Mouse (Mus musculus): Measurements from ENCODE around the gene Cadps.

The Cadps gene

GRCm38 (mm10) chr14:12344061-12344745, 478.7 kb downstream of the Cadps start:
- Histone ChIP-seq H3K36me3 (ENCODE audit: control insufficient read depth, insufficient read depth, low read length, poor library complexity, severe bottlenecking) (no peaks in the 10 kb centered on the region), H3K27me3 (ENCODE audit: control insufficient read depth, insufficient read depth, low read length, poor library complexity, severe bottlenecking) (0 out of 2 replicates have a peak, but pooled peaks cover 2% of the 10 kb centered on the region)
- no peak for DNase-seq (ENCODE audit: low read depth, low spot score)

GRCm38 (mm10) chr14:12343451-12343941, 479.4 kb downstream of the Cadps start:
- no peak for DNase-seq (ENCODE audit: low read depth, low spot score)
- no peaks in the 10 kb centered on the region for H3K36me3 ChIP-seq (ENCODE audit: control insufficient read depth, insufficient read depth, low read length, poor library complexity, severe bottlenecking)
- H3K27me3 ChIP-seq (ENCODE audit: control insufficient read depth, insufficient read depth, low read length, poor library complexity, severe bottlenecking): 0 out of 2 replicates have a peak, but pooled peaks cover 2% of the 10 kb centered on the region

- Histone ChIP-seq H3K27me3 (ENCODE audit: control insufficient read depth, insufficient read depth, low read length, poor library complexity, severe bottlenecking) (0 out of 2 replicates have a peak, but pooled peaks cover 2% of the 10 kb centered on the region), H3K36me3 (ENCODE audit: control insufficient read depth, insufficient read depth, low read length, poor library complexity, severe bottlenecking) (no peaks in the 10 kb centered on the region)
- no peak for DNase-seq (ENCODE audit: low read depth, low spot score)
Observed at GRCm38 (mm10) chr14:12342458-12343131, 480.3 kb downstream of the Cadps start.

DNA sequence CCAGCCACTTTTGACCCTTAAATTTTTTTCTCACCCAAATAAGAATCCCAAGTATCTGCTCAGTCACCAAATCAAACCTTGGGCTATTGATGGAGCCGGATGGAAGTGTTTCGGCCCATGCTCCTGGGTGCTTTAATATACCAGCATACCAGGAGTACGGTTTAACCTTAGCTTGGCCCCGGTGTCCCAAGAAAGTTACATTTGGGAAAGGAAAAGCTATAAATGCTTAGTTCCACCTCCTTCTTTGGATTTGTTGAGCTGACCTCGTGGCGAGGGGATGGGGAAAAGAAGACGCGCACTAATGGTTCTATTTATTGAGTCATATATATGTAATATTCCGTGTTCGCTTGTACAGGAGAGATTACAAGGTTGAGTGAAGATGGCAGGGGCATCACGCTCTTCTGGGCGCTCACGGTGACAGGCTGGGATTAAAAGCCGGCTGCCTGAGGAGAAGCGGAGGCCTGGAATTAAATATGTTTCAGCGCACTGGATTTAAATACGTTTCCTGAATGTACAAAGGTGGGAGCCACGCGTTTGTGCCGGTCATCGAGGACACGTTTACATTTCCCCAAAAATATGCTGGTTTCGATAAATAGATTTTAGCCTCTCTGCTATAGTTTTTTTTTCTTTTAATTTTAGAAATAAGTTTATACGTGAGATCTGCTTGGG, 481.0 kb downstream of the Cadps start:
- 0 out of 2 replicates have a peak, but pooled peaks cover 2% of the 10 kb centered on the region for H3K27me3 ChIP-seq (ENCODE audit: control insufficient read depth, insufficient read depth, low read length, poor library complexity, severe bottlenecking)
- H3K36me3 ChIP-seq (ENCODE audit: control insufficient read depth, insufficient read depth, low read length, poor library complexity, severe bottlenecking): no peaks in the 10 kb centered on the region
- no peak for DNase-seq (ENCODE audit: low read depth, low spot score)

DNA sequence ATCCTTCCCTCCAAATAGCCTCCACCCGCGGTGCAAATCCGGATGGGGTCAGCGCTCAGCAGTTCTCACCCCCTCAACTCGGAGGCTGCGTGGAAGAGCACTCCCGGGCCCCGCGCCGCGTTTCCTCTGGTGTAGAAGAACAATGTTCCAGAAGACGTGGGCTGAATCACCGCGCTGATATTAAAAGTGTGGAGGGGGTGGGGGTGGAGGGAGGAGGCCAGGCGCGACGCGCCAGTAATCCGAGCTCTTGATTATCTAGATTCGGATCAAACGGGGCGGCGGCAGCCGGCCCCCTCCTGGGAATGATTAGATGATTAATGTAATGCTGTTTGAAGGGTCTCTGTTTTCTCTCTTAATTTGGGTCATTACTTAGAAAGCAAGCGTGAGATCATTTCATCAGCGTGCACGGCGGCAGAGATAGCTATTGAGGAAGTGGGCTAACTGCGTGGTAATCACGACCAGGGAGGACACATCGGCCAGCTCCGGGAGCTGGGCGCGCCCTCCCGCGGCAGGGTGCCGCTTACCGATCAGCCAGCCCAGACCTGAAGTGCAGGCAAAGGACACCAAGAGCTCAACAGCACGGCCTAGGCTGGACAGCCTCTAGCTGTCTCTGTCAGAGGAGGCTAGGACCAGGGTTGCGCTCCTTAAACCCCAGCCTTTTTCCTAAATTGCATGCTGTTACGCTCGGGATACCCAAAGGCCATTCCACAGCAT, 481.6 kb downstream of the Cadps start:
- DNase-seq (ENCODE audit: low read depth, low spot score): no peak
- H3K36me3 ChIP-seq (ENCODE audit: control insufficient read depth, insufficient read depth, low read length, poor library complexity, severe bottlenecking): no peaks in the 10 kb centered on the region

DNA sequence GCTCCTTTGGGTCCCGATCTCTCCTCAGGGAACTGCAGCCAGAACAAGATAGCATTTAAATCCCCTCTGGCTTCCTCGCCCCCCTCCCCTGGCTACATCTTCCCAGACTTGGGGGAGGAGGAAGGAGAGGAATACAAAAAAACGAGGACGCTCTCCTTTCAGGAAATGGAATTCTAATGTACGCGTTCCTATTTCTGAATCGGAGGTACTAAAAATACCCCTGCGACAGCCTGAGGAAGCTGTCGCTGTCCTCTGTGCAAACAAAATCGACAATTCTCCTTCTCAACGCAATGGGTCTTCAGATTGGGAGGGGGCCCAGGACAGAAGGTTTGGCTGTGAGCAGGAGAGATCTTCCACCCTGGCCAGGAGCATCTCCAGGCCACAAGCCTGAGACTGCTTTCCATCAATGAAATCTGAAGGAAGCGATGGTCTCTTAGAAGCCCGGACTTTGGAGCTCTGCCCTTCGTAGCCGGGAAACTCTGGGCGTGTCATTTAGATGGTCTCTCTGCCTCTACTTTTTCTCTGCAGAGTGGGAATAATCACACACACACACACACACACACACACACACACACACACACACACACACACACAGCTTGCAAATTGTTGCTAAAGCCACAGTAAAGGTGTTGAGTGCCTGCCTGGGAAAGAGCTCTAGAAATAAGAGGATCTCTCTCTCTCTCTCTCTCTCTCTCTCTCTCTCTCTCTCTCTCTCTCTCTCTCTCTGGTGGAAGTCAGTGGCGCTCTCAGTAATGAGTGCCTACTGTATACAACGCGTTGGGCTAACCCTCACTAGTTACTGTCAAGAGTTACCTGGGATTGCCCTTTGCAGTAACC, 482.4 kb downstream of the Cadps start:
- 0 out of 2 replicates have a peak, but pooled peaks cover 2% of the 10 kb centered on the region for H3K27me3 ChIP-seq (ENCODE audit: control insufficient read depth, insufficient read depth, low read length, poor library complexity, severe bottlenecking)
- H3K36me3 ChIP-seq (ENCODE audit: control insufficient read depth, insufficient read depth, low read length, poor library complexity, severe bottlenecking): no peaks in the 10 kb centered on the region
- DNase-seq (ENCODE audit: low read depth, low spot score): no peak

More for the DNA sequence above, 481.6 kb downstream of the Cadps start:
- 0 out of 2 replicates have a peak, but pooled peaks cover 2% of the 10 kb centered on the region for H3K27me3 ChIP-seq (ENCODE audit: control insufficient read depth, insufficient read depth, low read length, poor library complexity, severe bottlenecking)

GRCm38 (mm10) chr14:12338811-12339565, 483.9 kb downstream of the Cadps start:
- Histone ChIP-seq H3K27me3 (ENCODE audit: control insufficient read depth, insufficient read depth, low read length, poor library complexity, severe bottlenecking) (0 out of 2 replicates have a peak, but pooled peaks cover 2% of the 10 kb centered on the region), H3K36me3 (ENCODE audit: control insufficient read depth, insufficient read depth, low read length, poor library complexity, severe bottlenecking) (no peaks in the 10 kb centered on the region)
- no peak for DNase-seq (ENCODE audit: low read depth, low spot score)

DNA sequence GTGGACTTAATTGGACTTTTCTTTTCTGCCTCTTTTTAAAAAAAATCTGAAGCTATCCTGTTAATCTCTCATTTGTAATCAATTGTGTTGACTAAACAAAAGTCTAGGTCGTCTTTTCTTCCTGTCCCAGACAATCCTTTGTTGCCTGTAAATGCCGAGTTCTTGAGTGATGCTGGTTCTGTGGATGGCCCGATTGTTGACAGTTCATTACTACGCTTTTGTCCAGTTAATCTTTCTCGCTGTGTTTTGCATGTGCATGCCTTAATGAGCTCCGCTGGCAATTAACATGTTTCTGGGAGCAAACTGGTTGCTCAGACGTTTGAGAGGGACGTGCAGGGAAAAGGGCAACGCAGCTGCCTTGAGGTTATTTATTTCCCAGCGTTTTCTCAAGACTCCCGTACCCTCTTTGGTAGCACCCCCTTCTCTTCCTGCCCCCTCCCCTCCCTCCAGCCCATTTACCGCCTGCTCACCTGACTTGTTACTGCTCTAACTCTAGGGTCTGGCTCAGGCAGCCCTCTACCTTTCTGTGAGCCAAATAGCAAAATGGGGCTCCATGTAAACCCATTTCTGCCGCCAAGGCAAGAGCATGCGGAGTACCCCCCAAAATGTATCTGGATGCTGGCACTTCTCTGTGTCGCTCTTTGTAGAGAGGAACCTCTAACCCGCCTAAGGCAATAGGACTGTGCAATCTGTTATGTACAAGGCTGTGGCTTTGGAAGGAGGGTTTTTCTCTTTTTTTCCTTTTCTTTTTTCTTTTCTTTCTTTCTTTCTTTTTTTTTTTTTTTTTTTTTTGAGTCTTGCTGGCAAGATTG, 484.7 kb downstream of the Cadps start:
- no peaks in the 10 kb centered on the region for H3K36me3 ChIP-seq (ENCODE audit: control insufficient read depth, insufficient read depth, low read length, poor library complexity, severe bottlenecking)
- H3K27me3 ChIP-seq (ENCODE audit: control insufficient read depth, insufficient read depth, low read length, poor library complexity, severe bottlenecking): 0 out of 2 replicates have a peak, but pooled peaks cover 2% of the 10 kb centered on the region
- no peak for DNase-seq (ENCODE audit: low read depth, low spot score)

DNA sequence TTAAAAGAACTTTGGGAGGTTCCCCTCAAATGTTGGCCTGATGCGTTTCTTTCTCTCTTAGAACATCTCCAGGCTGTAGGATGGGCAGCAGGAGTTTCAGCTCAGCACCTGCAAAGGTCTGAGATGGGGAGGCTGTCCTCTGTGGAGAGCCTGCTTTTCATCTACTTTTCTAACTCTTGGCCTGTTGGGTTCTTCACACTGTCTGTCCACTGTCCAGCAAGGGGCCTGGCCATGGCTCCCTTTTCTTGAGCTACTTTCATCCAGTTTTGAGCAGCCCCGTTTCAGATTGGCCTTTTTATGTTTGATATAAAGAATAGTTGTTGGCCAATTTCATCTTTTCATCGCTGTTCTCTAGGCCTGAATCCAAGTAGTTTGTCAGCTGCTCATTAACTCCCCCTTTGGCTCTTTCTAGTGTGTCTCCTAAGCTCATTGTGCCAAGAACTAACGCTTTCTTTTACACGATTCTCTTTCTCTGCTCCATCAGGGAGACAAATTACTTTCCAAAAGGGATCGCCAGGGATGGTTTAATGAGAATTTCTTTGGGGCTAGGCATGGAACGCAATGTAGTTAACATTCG, 485.4 kb downstream of the Cadps start:
- Histone ChIP-seq H3K36me3 (ENCODE audit: control insufficient read depth, insufficient read depth, low read length, poor library complexity, severe bottlenecking) (no peaks in the 10 kb centered on the region), H3K27me3 (ENCODE audit: control insufficient read depth, insufficient read depth, low read length, poor library complexity, severe bottlenecking) (0 out of 2 replicates have a peak, but pooled peaks cover 2% of the 10 kb centered on the region)
- no peak for DNase-seq (ENCODE audit: low read depth, low spot score)

- H3K36me3 ChIP-seq (ENCODE audit: control insufficient read depth, insufficient read depth, low read length, poor library complexity, severe bottlenecking): no peaks in the 10 kb centered on the region
- H3K27me3 ChIP-seq (ENCODE audit: control insufficient read depth, insufficient read depth, low read length, poor library complexity, severe bottlenecking): no peaks in the 10 kb centered on the region
- no peak for DNase-seq (ENCODE audit: low read depth, low spot score)
Observed at GRCm38 (mm10) chr14:12334925-12335324, 488.0 kb downstream of the Cadps start.

DNA sequence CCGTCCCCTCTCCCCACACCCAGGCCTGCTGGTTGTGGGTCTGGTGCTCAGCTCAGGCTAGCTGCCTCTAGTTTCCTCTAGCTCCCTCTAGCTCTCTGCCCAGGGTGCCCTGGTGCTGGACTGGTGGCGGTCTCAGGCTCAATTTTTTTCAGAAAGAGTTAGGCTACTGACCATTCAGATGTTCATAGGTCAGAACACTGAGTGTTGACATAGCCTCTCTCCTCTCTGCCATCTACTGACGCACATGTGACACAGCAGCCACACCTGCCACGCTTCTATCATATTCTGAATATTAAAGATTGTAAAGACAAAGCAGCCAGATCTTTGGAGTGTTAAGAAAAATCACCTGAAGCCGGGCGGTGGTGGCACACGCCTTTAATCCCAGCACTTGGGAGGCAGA, 489.3 kb downstream of the Cadps start:
- H3K36me3 ChIP-seq (ENCODE audit: control insufficient read depth, insufficient read depth, low read length, poor library complexity, severe bottlenecking): no peaks in the 10 kb centered on the region
- DNase-seq (ENCODE audit: low read depth, low spot score): no peak
- H3K27me3 ChIP-seq (ENCODE audit: control insufficient read depth, insufficient read depth, low read length, poor library complexity, severe bottlenecking): no peaks in the 10 kb centered on the region

Measured in splenic B cell, adult 2 months (primary cell).